Mouse (Mus musculus): Measurements from ENCODE around the gene Sgca.
"Not testable (repeated sequence)": the region's sequence is repeated elsewhere in the genome, so short reads cannot be mapped to it uniquely, and the experiment has no call there.

Sgca gene

GRCm38 (mm10) chr11:94976199-94976598 lies at the start of gene Sgca:
TSS of gene Sgca (minus strand) at chr11:94976327.
- peak in 1 of 2 experiments; percentile 24 for DNase-seq (ENCODE audit: inconsistent age in 2 of 2, low spot score in 1 of 2)

DNA sequence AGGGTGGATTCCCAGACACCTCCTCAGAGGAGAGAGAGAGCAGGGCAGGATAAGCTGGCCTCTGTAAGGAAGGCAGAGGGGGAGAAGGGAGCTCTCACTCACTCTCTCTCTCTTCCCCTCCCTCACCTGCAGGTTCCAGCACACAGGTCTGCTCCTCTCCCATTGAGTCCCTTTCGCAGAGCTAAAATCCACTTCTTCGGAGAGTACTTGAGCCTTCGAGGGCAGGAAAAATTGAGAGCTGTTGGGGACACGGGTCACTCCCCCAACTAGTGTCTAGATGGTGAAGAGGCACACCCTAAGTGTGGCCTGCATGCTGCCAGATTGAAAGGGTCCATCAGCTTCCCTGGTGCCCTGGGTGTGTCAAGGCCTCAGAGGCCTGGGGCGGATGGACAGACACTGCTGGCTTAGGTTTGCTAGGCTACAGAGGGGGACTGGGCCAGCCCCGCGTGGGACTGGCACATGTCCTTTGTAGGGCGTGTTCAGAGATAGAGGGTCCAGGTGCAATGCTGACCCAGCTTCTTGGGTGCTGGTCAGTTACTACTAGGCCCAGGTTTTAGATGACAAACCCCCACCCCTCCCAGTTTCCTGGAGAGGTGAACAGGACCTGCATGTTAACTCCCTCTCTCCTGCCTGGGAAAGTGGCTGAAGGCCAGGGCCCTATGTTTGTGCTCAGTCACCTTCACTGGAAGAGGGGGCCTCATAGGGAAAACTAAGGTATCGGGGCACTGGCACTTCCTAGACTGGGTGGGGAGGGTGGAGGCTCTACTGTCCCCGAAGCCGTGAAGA lies 49.3 kb upstream of the Sgca start:
- no peak for DNase-seq (ENCODE audit: inconsistent age in 2 of 2, low spot score in 1 of 2)

DNA sequence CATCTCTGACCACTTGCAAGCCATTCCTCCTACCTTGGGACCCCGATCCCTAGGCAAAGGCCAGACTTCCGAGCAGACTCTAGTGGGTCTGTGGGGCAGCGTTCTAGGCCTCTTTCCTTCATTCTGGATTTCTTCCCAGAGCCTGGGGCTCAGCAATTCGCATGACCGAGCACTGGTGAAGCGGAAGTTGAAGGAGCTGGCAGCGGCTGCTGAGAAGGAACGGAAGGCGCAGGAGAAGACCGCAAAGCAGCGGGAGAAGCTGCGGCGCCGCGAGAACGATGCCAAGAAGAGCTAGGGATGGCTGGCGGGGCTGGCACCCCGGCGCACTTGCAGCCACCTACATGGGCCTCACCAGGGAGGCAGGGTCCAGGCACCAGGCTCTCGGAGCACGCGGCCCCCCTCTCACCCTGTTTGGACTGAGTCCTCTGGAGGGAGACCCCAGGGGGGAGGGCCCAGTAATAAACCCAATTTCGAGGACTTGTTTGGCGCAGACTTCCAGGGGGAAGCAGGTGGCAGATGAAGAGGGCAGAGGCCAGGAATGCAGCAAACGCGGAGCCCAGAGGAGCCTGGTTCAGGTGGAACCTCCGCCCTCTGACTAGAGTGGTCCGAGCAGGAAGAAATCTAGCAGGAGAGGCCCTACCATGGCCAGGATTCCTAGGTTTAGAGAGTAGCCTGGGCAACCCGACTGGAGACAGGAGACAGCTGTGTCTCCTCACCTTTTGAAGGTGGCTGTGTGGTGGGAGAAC lies 48.5 kb upstream of the Sgca start:
- DNase-seq (ENCODE audit: inconsistent age in 2 of 2, low spot score in 1 of 2), result peak in 1 of 2 experiments; percentile 27

- DNase-seq (ENCODE audit: inconsistent age in 2 of 2, low spot score in 1 of 2), result no peak
Measured at GRCm38 (mm10) chr11:95023481-95023880, 47.4 kb upstream of the Sgca start.

DNA sequence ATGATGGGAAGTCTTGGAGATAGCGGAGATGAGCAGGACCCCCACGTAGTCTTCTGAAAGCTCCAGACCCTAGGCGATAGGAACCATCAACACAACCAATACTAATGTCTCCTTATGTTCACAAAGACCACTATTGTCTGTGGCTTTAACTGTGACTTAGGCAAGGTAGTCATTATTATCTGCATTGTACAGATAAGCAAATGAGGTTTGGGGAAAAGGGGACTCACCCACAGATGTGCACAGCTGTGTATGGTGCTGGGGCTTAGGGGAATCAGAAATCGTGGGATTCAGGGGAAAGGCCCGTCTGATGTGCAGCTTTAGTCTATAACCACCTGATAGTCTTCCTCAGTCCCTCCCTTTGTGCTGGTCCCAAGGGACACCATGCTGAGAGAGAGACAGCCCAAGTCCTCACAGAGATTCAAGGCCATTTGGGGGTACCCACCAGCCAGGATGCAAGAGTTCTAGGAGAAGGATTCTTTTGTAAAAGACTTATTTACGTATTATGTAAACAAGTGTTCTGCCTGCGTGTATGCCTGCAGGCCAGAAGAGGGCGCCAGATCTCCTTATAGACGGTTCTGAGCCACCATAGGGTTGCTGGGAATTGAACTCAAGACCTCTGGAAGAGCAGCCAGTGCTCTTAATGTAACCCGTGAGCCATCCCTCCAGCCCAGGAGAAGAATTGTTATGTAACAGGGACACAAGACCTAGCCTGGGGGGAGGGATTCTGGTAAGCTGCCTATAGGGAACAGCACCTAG lies 46.3 kb upstream of the Sgca start:
- DNase-seq (ENCODE audit: inconsistent age in 2 of 2, low spot score in 1 of 2), result peak in 1 of 2 experiments; percentile 28

DNA sequence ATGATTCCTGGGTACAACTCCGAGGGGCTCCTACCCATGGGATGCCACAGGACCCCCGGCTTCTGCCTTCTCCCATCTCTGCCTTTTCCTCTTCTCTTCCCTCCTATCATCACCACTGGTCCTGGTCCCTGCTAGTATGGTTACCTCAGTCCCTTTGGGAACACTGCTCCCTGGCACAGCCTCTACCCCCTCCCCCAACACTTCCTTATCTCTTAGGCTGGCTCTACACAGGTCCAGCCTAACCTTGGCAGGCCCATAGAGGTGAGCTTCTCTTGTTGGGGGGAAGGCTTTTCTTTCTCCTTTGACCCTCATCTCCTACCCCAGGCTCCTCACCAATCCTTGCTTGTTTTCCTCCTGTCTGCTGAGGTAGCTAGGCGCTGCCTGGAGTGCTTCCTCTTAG lies 39.4 kb upstream of the Sgca start:
- DNase-seq (ENCODE audit: inconsistent age in 2 of 2, low spot score in 1 of 2), result no peak

- DNase-seq (ENCODE audit: inconsistent age in 2 of 2, low spot score in 1 of 2), result no peak
Measured at GRCm38 (mm10) chr11:95012487-95012886, 36.4 kb upstream of the Sgca start.

- no peak for DNase-seq (ENCODE audit: inconsistent age in 2 of 2, low spot score in 1 of 2)
Measured at GRCm38 (mm10) chr11:95012075-95012474, 35.9 kb upstream of the Sgca start.

DNA sequence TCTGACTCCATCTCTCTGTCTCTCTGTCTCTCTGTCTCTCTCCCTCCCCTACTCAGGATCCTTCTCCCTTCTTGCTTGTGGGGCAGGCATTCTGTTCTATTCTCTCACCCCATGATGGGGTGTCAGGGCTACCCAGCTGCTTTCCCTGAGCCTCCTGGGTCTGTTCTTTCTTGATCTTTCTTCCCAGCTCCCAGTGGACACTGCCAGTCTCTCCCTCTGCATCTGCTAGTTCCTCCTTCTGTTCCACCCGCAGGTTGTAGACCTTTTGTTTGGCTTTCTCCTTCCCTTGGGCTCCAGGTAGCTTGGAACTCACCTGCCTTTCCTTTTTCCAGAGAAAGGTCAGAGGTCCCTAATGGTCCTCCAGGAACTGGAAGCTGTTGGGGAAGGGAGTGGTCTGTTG lies 35.3 kb upstream of the Sgca start:
- no peak for DNase-seq (ENCODE audit: inconsistent age in 2 of 2, low spot score in 1 of 2)

GRCm38 (mm10) chr11:95010841-95011403 lies 34.8 kb upstream of the Sgca start:
- not testable (repeated sequence) for DNase-seq (ENCODE audit: inconsistent age in 2 of 2, low spot score in 1 of 2)

DNA sequence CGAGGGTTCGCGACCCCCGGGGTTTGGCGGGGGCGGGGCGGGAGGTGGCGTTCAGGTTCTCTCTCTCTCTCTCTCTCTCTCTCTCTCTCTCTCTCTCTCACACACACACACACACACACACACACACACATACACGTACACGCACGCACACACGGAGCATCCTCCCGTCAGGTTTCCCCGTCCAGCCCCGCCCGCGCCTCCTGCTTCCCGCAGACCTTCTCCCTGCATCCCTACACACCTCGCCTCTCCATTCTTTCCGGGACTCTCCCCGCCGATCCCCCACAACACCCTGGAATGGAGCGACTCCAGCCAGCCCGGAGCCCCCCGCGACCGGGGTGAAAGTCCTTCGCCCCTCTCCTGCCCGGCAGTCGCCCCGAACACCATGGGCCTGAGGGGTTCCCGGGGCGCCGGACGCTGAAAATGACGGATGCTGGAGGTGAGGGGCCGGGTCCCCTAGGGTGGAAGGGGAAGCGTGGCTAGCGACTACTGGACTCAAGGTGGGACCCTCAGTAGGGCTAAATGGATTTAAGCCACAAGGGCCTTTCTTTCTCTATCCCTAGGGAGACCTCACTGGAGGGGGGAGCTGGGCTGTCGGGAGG lies 34.1 kb upstream of the Sgca start:
- peak in 1 of 2 experiments; percentile 57 for DNase-seq (ENCODE audit: inconsistent age in 2 of 2, low spot score in 1 of 2)

- DNase-seq (ENCODE audit: inconsistent age in 2 of 2, low spot score in 1 of 2), result peak; percentile 64 to 81
Measured at GRCm38 (mm10) chr11:95009629-95010014, 33.5 kb upstream of the Sgca start, which contains the start of gene Samd14. TSS of gene Samd14 (plus strand) at chr11:95009879.

- no peak for DNase-seq (ENCODE audit: inconsistent age in 2 of 2, low spot score in 1 of 2)
Measured at GRCm38 (mm10) chr11:95008661-95009628, 32.8 kb upstream of the Sgca start.

DNA sequence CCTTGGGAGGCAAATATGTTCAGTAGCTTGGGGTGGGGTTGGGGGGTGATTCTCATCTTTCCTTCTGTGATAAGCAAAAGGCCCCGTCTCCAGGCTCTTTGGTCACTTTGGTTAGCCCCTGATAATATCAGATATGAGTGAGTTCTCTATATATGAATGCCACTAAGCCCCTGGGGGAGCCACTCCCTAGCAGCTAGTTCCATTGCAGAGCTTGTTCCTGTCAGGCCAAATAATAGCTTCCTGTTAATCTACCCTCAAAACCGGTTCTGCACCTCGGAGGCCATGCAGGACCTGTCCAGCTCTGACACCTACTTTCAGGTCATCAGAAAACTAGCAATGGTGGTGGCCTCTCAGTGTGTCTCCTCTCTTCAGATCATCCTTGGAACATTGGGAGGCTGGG lies 31.3 kb upstream of the Sgca start:
- peak in 1 of 2 experiments; percentile 36 for DNase-seq (ENCODE audit: inconsistent age in 2 of 2, low spot score in 1 of 2)

GRCm38 (mm10) chr11:95006525-95007219 lies 30.5 kb upstream of the Sgca start:
- DNase-seq (ENCODE audit: inconsistent age in 2 of 2, low spot score in 1 of 2), result peak; percentile 88 to 95

GRCm38 (mm10) chr11:95006038-95006437 lies 29.9 kb upstream of the Sgca start:
- peak; percentile 48 to 74 for DNase-seq (ENCODE audit: inconsistent age in 2 of 2, low spot score in 1 of 2)

DNA sequence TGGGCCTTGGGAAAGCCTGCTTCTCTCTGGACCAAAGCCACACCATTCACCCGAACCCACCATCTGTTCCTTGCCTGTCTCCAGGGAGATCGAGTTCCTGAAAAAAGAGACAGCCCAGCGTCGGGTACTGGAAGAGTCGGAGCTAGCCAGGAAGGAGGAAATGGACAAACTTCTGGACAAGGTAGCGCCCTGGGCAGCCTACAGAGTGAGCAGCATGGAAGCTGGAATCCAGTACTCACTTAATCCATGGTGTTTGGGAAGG lies 28.7 kb upstream of the Sgca start:
- no peak for DNase-seq (ENCODE audit: inconsistent age in 2 of 2, low spot score in 1 of 2)

- peak; percentile 35 to 61 for DNase-seq (ENCODE audit: inconsistent age in 2 of 2, low spot score in 1 of 2)
Measured at GRCm38 (mm10) chr11:95004136-95004936, 28.2 kb upstream of the Sgca start.
